Mouse (Mus musculus) kidney, postnatal 36 days (tissue): ENCODE measurements around the gene Tigit.

Experiments
- DNase-seq, 2 experiments: peaks; one replicate each; pipeline ENCODE4 v3.0.0; 2021 to 2022; ENCODE audit warnings: mixed read lengths in 2 of 2

Gene Tigit

GRCm38 (mm10) chr16:43662124-43663004 is 1.6 kb downstream of the Tigit start:
- DNase-seq: no peak

GRCm38 (mm10) chr16:43661576-43661975 is 2.4 kb downstream of the Tigit start:
- no peak for DNase-seq

- DNase-seq: no peak
Observed at GRCm38 (mm10) chr16:43655183-43655787, 8.7 kb downstream of the Tigit start.

GRCm38 (mm10) chr16:43654269-43654668 is 9.7 kb downstream of the Tigit start:
- no peak for DNase-seq

GRCm38 (mm10) chr16:43653288-43653687 is 10.7 kb downstream of the Tigit start:
- DNase-seq: no peak

GRCm38 (mm10) chr16:43650355-43651080 is 13.4 kb downstream of the Tigit start:
- no peak for DNase-seq

GRCm38 (mm10) chr16:43647641-43648040 is 16.3 kb downstream of the Tigit start:
- no peak for DNase-seq

- DNase-seq: no peak
Observed at GRCm38 (mm10) chr16:43646943-43647342, 17.0 kb downstream of the Tigit start.

- no peak for DNase-seq
Observed at GRCm38 (mm10) chr16:43645879-43646278, 18.1 kb downstream of the Tigit start.

GRCm38 (mm10) chr16:43641230-43641629 is 22.7 kb downstream of the Tigit start:
- no peak for DNase-seq

GRCm38 (mm10) chr16:43638406-43639049 is 25.4 kb downstream of the Tigit start:
- DNase-seq: no peak

GRCm38 (mm10) chr16:43637241-43637640 is 26.7 kb downstream of the Tigit start:
- DNase-seq: no peak

GRCm38 (mm10) chr16:43634037-43634436 is 29.9 kb downstream of the Tigit start:
- DNase-seq: no peak

- no peak for DNase-seq
Observed at GRCm38 (mm10) chr16:43631758-43632157, 32.2 kb downstream of the Tigit start.

GRCm38 (mm10) chr16:43628662-43629061 is 35.3 kb downstream of the Tigit start:
- no peak for DNase-seq

GRCm38 (mm10) chr16:43625956-43626355 is 38.0 kb downstream of the Tigit start:
- DNase-seq: no peak

- no peak for DNase-seq
Observed at GRCm38 (mm10) chr16:43625289-43625688, 38.7 kb downstream of the Tigit start.

- no peak for DNase-seq
Observed at GRCm38 (mm10) chr16:43624876-43625275, 39.1 kb downstream of the Tigit start.

- no peak for DNase-seq
Observed at GRCm38 (mm10) chr16:43623315-43624000, 40.5 kb downstream of the Tigit start.

- no peak for DNase-seq
Observed at GRCm38 (mm10) chr16:43620359-43620758, 43.6 kb downstream of the Tigit start.

GRCm38 (mm10) chr16:43619277-43619676 is 44.7 kb downstream of the Tigit start:
- no peak for DNase-seq

- DNase-seq: no peak
Observed at GRCm38 (mm10) chr16:43618286-43618685, 45.7 kb downstream of the Tigit start.
